Mouse (Mus musculus) myocyte (in vitro differentiated cells): ENCODE data around the gene Larp7. TPM values are rescaled to one million over a fixed set of nuclear protein-coding genes. Genes with fewer than 3 reads are reported as not detected.
A peak's percentile ranks its signal among the peaks of the same experiment; 100 is the strongest.

Source experiments
- H3K27me3 ChIP-seq: one replicate; pipeline ENCODE4 v1.6.1; 2011; ENCODE audit not compliant: control insufficient read depth, insufficient read depth, insufficient read length
- H3K36me3 ChIP-seq: one replicate; pipeline ENCODE4 v1.6.1; 2011; ENCODE audit not compliant: control insufficient read depth, insufficient read depth
- H3K4me2 ChIP-seq: one replicate; pipeline ENCODE4 v1.6.1; 2011; ENCODE audit warnings: low read depth, control low read depth
- H3K4me3 ChIP-seq: one replicate; pipeline ENCODE4 v1.5.1; 2011; ENCODE audit warnings: mild to moderate bottlenecking, control low read depth, moderate library complexity
- H3K79me2 ChIP-seq: one replicate; pipeline ENCODE4 v1.6.1; 2011; ENCODE audit not compliant: control insufficient read depth, insufficient read depth
- H3ac ChIP-seq: one replicate; pipeline ENCODE4 v1.6.1; 2011; ENCODE audit not compliant: control insufficient read depth, insufficient read length
- CEBPB ChIP-seq: IDR thresholded peaks from 2 replicates; pipeline ENCODE4 v1.6.1; 2011; ENCODE audit warnings: mild to moderate bottlenecking, moderate library complexity; ENCODE audit not compliant: poor library complexity, insufficient read depth, severe bottlenecking
- E2F4 ChIP-seq: IDR thresholded peaks from one replicate; pipeline ENCODE4 v1.6.1; 2011; ENCODE audit warnings: mild to moderate bottlenecking, control low read depth, moderate library complexity; ENCODE audit not compliant: insufficient read depth
- MAX ChIP-seq: IDR thresholded peaks from one replicate; pipeline ENCODE4 v1.6.1; 2011; ENCODE audit warnings: low read depth, mild to moderate bottlenecking, control low read depth
- MYOD1 ChIP-seq, 3 experiments: IDR thresholded peaks; one replicate each; pipeline ENCODE4 v1.6.1; 2011; ENCODE audit warnings: control low read depth in 2 of 3, low read depth in 2 of 3, mild to moderate bottlenecking in 2 of 3, moderate library complexity in 1 of 3; ENCODE audit not compliant: insufficient read length in 2 of 3, control insufficient read depth in 1 of 3
- MYOG ChIP-seq, 3 experiments: IDR thresholded peaks; one replicate each; pipeline ENCODE4 v1.6.1; 2011; ENCODE audit warnings: control low read depth in 2 of 3, low read depth in 2 of 3, mild to moderate bottlenecking in 2 of 3; ENCODE audit not compliant: insufficient read length in 2 of 3, control insufficient read depth in 1 of 3, insufficient read depth in 1 of 3
- POLR2A ChIP-seq: IDR thresholded peaks from one replicate; pipeline ENCODE4 v1.6.1; 2011; ENCODE audit warnings: low read depth, mild to moderate bottlenecking, control low read depth, moderate library complexity; ENCODE audit not compliant: insufficient read length
- POLR2AphosphoS2 ChIP-seq: IDR thresholded peaks from one replicate; pipeline ENCODE4 v1.6.1; 2011; ENCODE audit warnings: low read depth, control low read depth; ENCODE audit not compliant: insufficient read length
- REST ChIP-seq: IDR thresholded peaks from one replicate; pipeline ENCODE4 v1.6.1; 2011; ENCODE audit warnings: mild to moderate bottlenecking, control low read depth, moderate library complexity; ENCODE audit not compliant: insufficient read depth, insufficient read length
- SRF ChIP-seq: IDR thresholded peaks from one replicate; pipeline ENCODE4 v1.6.1; 2011; ENCODE audit warnings: low read depth; ENCODE audit not compliant: control insufficient read depth, insufficient read length
- TCF12 ChIP-seq: IDR thresholded peaks from one replicate; pipeline ENCODE4 v1.6.1; 2011; ENCODE audit warnings: mild to moderate bottlenecking, control low read depth; ENCODE audit not compliant: poor library complexity, insufficient read depth, severe bottlenecking
- TCF3 ChIP-seq: IDR thresholded peaks from one replicate; pipeline ENCODE4 v1.6.1; 2011; ENCODE audit warnings: low read depth, control low read depth; ENCODE audit not compliant: insufficient read length
- USF1 ChIP-seq: IDR thresholded peaks from one replicate; pipeline ENCODE4 v1.6.1; 2011; ENCODE audit warnings: low read depth, mild to moderate bottlenecking, control low read depth, moderate library complexity
- polyA plus RNA-seq: library from polyadenylated mRNA; unstranded; fragments of >200 nt; fragmentation: generic; extraction: Trizol; gene quantifications from one replicate; pipeline ENCODE4 v1.2.1, GENCODE M21; 2012; ENCODE audit warnings: missing spikeins

The Larp7 gene
- polyA plus RNA-seq, 1 experiment: 10.9 TPM

- TF ChIP-seq USF1 (no peak), CEBPB (no peak), MYOD1 (IDR thresholded peaks at IDR 0.05; ENCODE audit: control insufficient read depth in 1 of 3, insufficient read length in 2 of 3, low read depth in 2 of 3) (no peak), POLR2AphosphoS2 (no peak), POLR2A (no peak), TCF12 (no peak)
- Histone ChIP-seq H3K27me3 (no peaks in the 10 kb centered on the region), H3ac (no peak overlapping the region), H3K4me3 (no peak overlapping the region), H3K4me2 (no peak overlapping the region), H3K36me3 (no peaks in the 10 kb centered on the region), H3K79me2 (no peaks in the 10 kb centered on the region)
Measured at GRCm38 (mm10) chr3:127527465-127528034, 25.6 kb downstream of the Larp7 start.

GRCm38 (mm10) chr3:127525188-127525819 lies 27.8 kb downstream of the Larp7 start:
- H3K36me3 ChIP-seq: no peaks in the 10 kb centered on the region
- peak overlapping the region; percentile 20 for H3K4me2 ChIP-seq
- H3ac ChIP-seq: no peak overlapping the region
- H3K27me3 ChIP-seq: no peaks in the 10 kb centered on the region
- TF ChIP-seq MYOG (IDR thresholded peaks at IDR 0.05; ENCODE audit: control insufficient read depth in 1 of 3, insufficient read depth in 1 of 3, insufficient read length in 2 of 3, low read depth in 2 of 3): peak in 1 of 3 experiments; percentile 30
- no peak for TF ChIP-seq MYOD1 (IDR thresholded peaks at IDR 0.05; ENCODE audit: control insufficient read depth in 1 of 3, insufficient read length in 2 of 3, low read depth in 2 of 3)
- H3K79me2 ChIP-seq: no peaks in the 10 kb centered on the region
- H3K4me3 ChIP-seq: no peak overlapping the region

- peak overlapping the region; percentile 40 for H3K4me2 ChIP-seq
- no peak for TF ChIP-seq MAX
- no peak for TF ChIP-seq SRF
- peak; percentile 77 to 90 (median 82) for TF ChIP-seq MYOG (IDR thresholded peaks at IDR 0.05; ENCODE audit: control insufficient read depth in 1 of 3, insufficient read depth in 1 of 3, insufficient read length in 2 of 3, low read depth in 2 of 3)
- no peak for TF ChIP-seq POLR2AphosphoS2
- peak; percentile 24 for TF ChIP-seq TCF12
- no peak for TF ChIP-seq E2F4
- TF ChIP-seq MYOD1 (IDR thresholded peaks at IDR 0.05; ENCODE audit: control insufficient read depth in 1 of 3, insufficient read length in 2 of 3, low read depth in 2 of 3): peak; percentile 64 to 93 (median 92)
- TF ChIP-seq CEBPB: no peak
- TF ChIP-seq USF1: no peak
- no peak for TF ChIP-seq REST
- TF ChIP-seq TCF3: no peak
- no peak for TF ChIP-seq POLR2A
Measured at GRCm38 (mm10) chr3:127521156-127521555, 32.0 kb downstream of the Larp7 start.

GRCm38 (mm10) chr3:127520300-127520699 lies 32.8 kb downstream of the Larp7 start:
- TF ChIP-seq TCF12: no peak
- TF ChIP-seq USF1: peak; percentile 26
- TF ChIP-seq CEBPB: no peak
- no peak for TF ChIP-seq MYOG (IDR thresholded peaks at IDR 0.05; ENCODE audit: control insufficient read depth in 1 of 3, insufficient read depth in 1 of 3, insufficient read length in 2 of 3, low read depth in 2 of 3)
- no peak for TF ChIP-seq E2F4
- TF ChIP-seq REST: no peak
- H3K4me2 ChIP-seq: peak overlapping the region; percentile 27
- H3K4me3 ChIP-seq: no peak overlapping the region
- H3K79me2 ChIP-seq: no peaks in the 10 kb centered on the region
- no peaks in the 10 kb centered on the region for H3K36me3 ChIP-seq
- H3ac ChIP-seq: no peak overlapping the region
- H3K27me3 ChIP-seq: no peaks in the 10 kb centered on the region

More at GRCm38 (mm10) chr3:127521156-127521555, 32.0 kb downstream of the Larp7 start:
- Histone ChIP-seq H3K4me3 (no peak overlapping the region), H3K27me3 (no peaks in the 10 kb centered on the region), H3K36me3 (no peaks in the 10 kb centered on the region), H3ac (no peak overlapping the region), H3K79me2 (no peaks in the 10 kb centered on the region)

DNA sequence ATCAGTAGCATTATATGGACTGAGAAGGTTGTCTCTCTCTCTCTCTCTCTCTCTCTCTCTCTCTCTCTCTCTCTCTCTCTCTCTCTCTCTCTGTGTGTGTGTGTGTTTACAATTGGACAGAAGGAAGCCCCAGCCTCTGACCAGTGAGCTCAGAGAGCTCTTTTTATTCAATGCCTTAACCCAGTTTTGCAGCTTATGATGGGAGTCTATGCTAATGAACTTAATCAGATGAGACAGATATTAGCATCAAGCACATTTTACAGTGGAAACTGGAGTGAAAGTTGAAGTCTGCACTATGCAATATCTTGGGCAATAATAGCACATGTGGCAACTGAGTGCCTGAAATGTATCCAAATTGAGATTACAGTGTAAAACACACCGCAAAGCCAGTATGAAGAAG lies 37.9 kb downstream of the Larp7 start:
- no peak for TF ChIP-seq MYOD1 (IDR thresholded peaks at IDR 0.05; ENCODE audit: control insufficient read depth in 1 of 3, insufficient read length in 2 of 3, low read depth in 2 of 3)
- no peak for TF ChIP-seq POLR2AphosphoS2
- TF ChIP-seq SRF: no peak
- TF ChIP-seq E2F4: no peak
- no peak for TF ChIP-seq MYOG (IDR thresholded peaks at IDR 0.05; ENCODE audit: control insufficient read depth in 1 of 3, insufficient read depth in 1 of 3, insufficient read length in 2 of 3, low read depth in 2 of 3)
- no peak for TF ChIP-seq USF1
- no peak for TF ChIP-seq POLR2A
- TF ChIP-seq REST: no peak
- no peak for TF ChIP-seq MAX
- TF ChIP-seq TCF12: no peak
- TF ChIP-seq CEBPB: no peak
- no peak for TF ChIP-seq TCF3
- Histone ChIP-seq H3K4me3 (no peak overlapping the region), H3K36me3 (no peaks in the 10 kb centered on the region), H3ac (no peak overlapping the region), H3K4me2 (no peak overlapping the region), H3K79me2 (no peaks in the 10 kb centered on the region), H3K27me3 (no peaks in the 10 kb centered on the region)
